Mouse (Mus musculus): ENCODE data around the gene Cdx4. TPM values are rescaled to one million over a fixed set of nuclear protein-coding genes. Genes with fewer than 3 reads are reported as not detected.

Cdx4 gene
- total RNA-seq, 2 experiments from 2014 or later: not detected

Other genes starting within 250 kb of the Cdx4 start
- gene Nap1l2, start 134.8 kb upstream of the Cdx4 start, total RNA-seq (2021): 10 to 100 TPM; 76.5 to 86.5 TPM
- 10 to 100 TPM; 21.4 TPM for gene Chic1, start 35.1 kb downstream of the Cdx4 start, total RNA-seq (2021)
- 1 to 10 TPM in 1 of 2 experiments, not detected in 1; 1.3 TPM for gene Tsx, start 93.1 kb downstream of the Cdx4 start, total RNA-seq (2021)
- gene Gm26992, start 100.6 kb downstream of the Cdx4 start, total RNA-seq (2021): not detected

Measured in layer of hippocampus, postnatal 36 days (tissue).